Mouse (Mus musculus): Measurements from ENCODE around the gene Zbbx. TPM values are rescaled to one million over a fixed set of nuclear protein-coding genes. Genes with fewer than 3 reads are reported as not detected.

Gene Zbbx
- total RNA-seq, 1 experiment: 2.4 TPM

- in situ Hi-C loops (cut with MboI; ENCODE audit: low sequenced_read_pairs in 2 of 2, unreplicated experiment in 2 of 2): no loop called here
- H3K4me3 ChIP-seq (ENCODE audit: insufficient read depth in 1 of 2, low read depth in 1 of 2, low read length in 2 of 2, poor library complexity in 1 of 2, severe bottlenecking in 1 of 2): no peak overlapping the region
- no peak for TF ChIP-seq MAFK (IDR thresholded peaks at IDR 0.05; ENCODE audit: insufficient read depth, low read depth, low read length)
- no peak for TF ChIP-seq CHD2 (IDR thresholded peaks at IDR 0.05; ENCODE audit: low read depth, low read length)
- no peak for TF ChIP-seq HCFC1 (IDR thresholded peaks at IDR 0.05; ENCODE audit: borderline replicate concordance, insufficient read depth, low read length)
- no peak for TF ChIP-seq ZNF384 (IDR thresholded peaks at IDR 0.05; ENCODE audit: low read depth, low read length)
- TF ChIP-seq ZC3H11A (IDR thresholded peaks at IDR 0.05; ENCODE audit: borderline replicate concordance, low read depth, low read length): no peak
- no peak overlapping the region for H3K9ac ChIP-seq (ENCODE audit: insufficient read depth, low read depth, low read length, poor library complexity, severe bottlenecking)
- no peaks in the 10 kb centered on the region for H3K4me1 ChIP-seq (ENCODE audit: control insufficient read depth in 2 of 2, insufficient read depth in 2 of 2, low read length in 2 of 2, poor library complexity in 1 of 2)
- no peaks in the 10 kb centered on the region for H3K36me3 ChIP-seq (ENCODE audit: control insufficient read depth, insufficient read depth, low read length, poor library complexity, severe bottlenecking)
- H3K27ac ChIP-seq (ENCODE audit: insufficient read depth, low read depth, low read length, poor library complexity, severe bottlenecking): no peak overlapping the region
- DNase-seq (ENCODE audit: low read depth, low spot score): no peak
- H3K9me3 ChIP-seq (ENCODE audit: control insufficient read depth, insufficient read depth, low read depth, low read length): no peaks in the 10 kb centered on the region
Measured at GRCm38 (mm10) chr3:75104867-75105266, 60.0 kb downstream of the Zbbx start.

DNA sequence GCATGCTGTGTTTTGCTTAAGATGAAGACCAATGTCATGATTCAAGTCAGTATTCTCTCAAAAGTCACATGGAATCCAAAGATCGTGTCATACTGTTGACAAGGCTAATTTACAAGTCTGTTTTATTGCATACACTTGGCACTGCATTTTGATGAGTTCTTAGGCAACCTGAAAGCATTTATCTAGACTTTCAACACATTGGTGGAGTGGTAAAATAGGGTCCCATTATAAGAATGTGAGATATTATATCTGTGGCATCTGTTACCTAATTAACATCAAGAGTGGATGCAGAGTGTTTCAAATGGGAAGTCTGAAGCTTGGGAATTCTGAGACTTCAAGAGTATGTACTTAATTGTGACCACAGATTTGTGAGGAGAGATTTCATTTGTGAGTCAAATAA, 79.1 kb downstream of the Zbbx start:
- TF ChIP-seq HCFC1 (IDR thresholded peaks at IDR 0.05; ENCODE audit: borderline replicate concordance, insufficient read depth, low read length) (no peak), ZC3H11A (IDR thresholded peaks at IDR 0.05; ENCODE audit: borderline replicate concordance, low read depth, low read length) (no peak)
- no peak overlapping the region for H3K9ac ChIP-seq (ENCODE audit: insufficient read depth, low read depth, low read length, poor library complexity, severe bottlenecking)
- H3K36me3 ChIP-seq (ENCODE audit: control insufficient read depth, insufficient read depth, low read length, poor library complexity, severe bottlenecking): no peaks in the 10 kb centered on the region
- no peak overlapping the region for H3K27ac ChIP-seq (ENCODE audit: insufficient read depth, low read depth, low read length, poor library complexity, severe bottlenecking)
- in situ Hi-C loops (cut with MboI; ENCODE audit: low sequenced_read_pairs in 2 of 2, unreplicated experiment in 2 of 2): no loop called here
- no peak overlapping the region for H3K4me3 ChIP-seq (ENCODE audit: insufficient read depth in 1 of 2, low read depth in 1 of 2, low read length in 2 of 2, poor library complexity in 1 of 2, severe bottlenecking in 1 of 2)
- no peaks in the 10 kb centered on the region for H3K4me1 ChIP-seq (ENCODE audit: control insufficient read depth in 2 of 2, insufficient read depth in 2 of 2, low read length in 2 of 2, poor library complexity in 1 of 2)
- H3K9me3 ChIP-seq (ENCODE audit: control insufficient read depth, insufficient read depth, low read depth, low read length): no peaks in the 10 kb centered on the region
- DNase-seq (ENCODE audit: low read depth, low spot score): no peak

DNA sequence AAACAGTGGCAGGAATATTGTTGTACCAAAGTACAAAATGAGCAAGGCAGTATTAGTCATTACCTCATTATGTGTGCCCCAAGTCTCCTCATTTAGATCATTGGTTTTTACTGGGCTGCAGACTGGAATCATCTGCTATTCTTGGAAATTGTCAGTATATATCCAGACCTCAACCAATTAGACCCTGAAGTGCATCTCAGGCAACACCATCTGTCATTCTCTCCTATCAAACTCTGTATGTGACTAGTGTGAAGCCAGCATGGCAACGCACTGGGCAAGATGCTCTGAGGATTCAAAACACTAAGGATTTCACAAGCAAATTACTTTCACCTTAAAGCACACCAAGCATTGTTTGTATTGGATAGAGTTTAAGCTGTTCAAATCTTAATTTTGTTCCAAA, 85.9 kb downstream of the Zbbx start:
- DNase-seq (ENCODE audit: low read depth, low spot score): no peak
- no peak overlapping the region for H3K4me3 ChIP-seq (ENCODE audit: insufficient read depth in 1 of 2, low read depth in 1 of 2, low read length in 2 of 2, poor library complexity in 1 of 2, severe bottlenecking in 1 of 2)
- H3K36me3 ChIP-seq (ENCODE audit: control insufficient read depth, insufficient read depth, low read length, poor library complexity, severe bottlenecking): no peaks in the 10 kb centered on the region
- no peak overlapping the region for H3K27ac ChIP-seq (ENCODE audit: insufficient read depth, low read depth, low read length, poor library complexity, severe bottlenecking)
- no peak for TF ChIP-seq ZC3H11A (IDR thresholded peaks at IDR 0.05; ENCODE audit: borderline replicate concordance, low read depth, low read length)
- no peak for TF ChIP-seq ZNF384 (IDR thresholded peaks at IDR 0.05; ENCODE audit: low read depth, low read length)
- no peak for TF ChIP-seq MAFK (IDR thresholded peaks at IDR 0.05; ENCODE audit: insufficient read depth, low read depth, low read length)
- TF ChIP-seq CHD2 (IDR thresholded peaks at IDR 0.05; ENCODE audit: low read depth, low read length): no peak
- no peak for TF ChIP-seq HCFC1 (IDR thresholded peaks at IDR 0.05; ENCODE audit: borderline replicate concordance, insufficient read depth, low read length)
- no peak overlapping the region for H3K9ac ChIP-seq (ENCODE audit: insufficient read depth, low read depth, low read length, poor library complexity, severe bottlenecking)
- in situ Hi-C loops (cut with MboI; ENCODE audit: low sequenced_read_pairs in 2 of 2, unreplicated experiment in 2 of 2): no loop called here
- no peaks in the 10 kb centered on the region for H3K4me1 ChIP-seq (ENCODE audit: control insufficient read depth in 2 of 2, insufficient read depth in 2 of 2, low read length in 2 of 2, poor library complexity in 1 of 2)
- no peaks in the 10 kb centered on the region for H3K9me3 ChIP-seq (ENCODE audit: control insufficient read depth, insufficient read depth, low read depth, low read length)

- no peaks in the 10 kb centered on the region for H3K36me3 ChIP-seq (ENCODE audit: control insufficient read depth, insufficient read depth, low read length, poor library complexity, severe bottlenecking)
- no peak overlapping the region for H3K9ac ChIP-seq (ENCODE audit: insufficient read depth, low read depth, low read length, poor library complexity, severe bottlenecking)
- in situ Hi-C loops (cut with MboI; ENCODE audit: low sequenced_read_pairs in 2 of 2, unreplicated experiment in 2 of 2): no loop called here
- H3K27ac ChIP-seq (ENCODE audit: insufficient read depth, low read depth, low read length, poor library complexity, severe bottlenecking): no peak overlapping the region
- TF ChIP-seq MAFK (IDR thresholded peaks at IDR 0.05; ENCODE audit: insufficient read depth, low read depth, low read length): no peak
- TF ChIP-seq ZNF384 (IDR thresholded peaks at IDR 0.05; ENCODE audit: low read depth, low read length): no peak
- no peak for TF ChIP-seq HCFC1 (IDR thresholded peaks at IDR 0.05; ENCODE audit: borderline replicate concordance, insufficient read depth, low read length)
- no peak for TF ChIP-seq CHD2 (IDR thresholded peaks at IDR 0.05; ENCODE audit: low read depth, low read length)
- TF ChIP-seq ZC3H11A (IDR thresholded peaks at IDR 0.05; ENCODE audit: borderline replicate concordance, low read depth, low read length): no peak
- H3K4me1 ChIP-seq (ENCODE audit: control insufficient read depth in 2 of 2, insufficient read depth in 2 of 2, low read length in 2 of 2, poor library complexity in 1 of 2): no peaks in the 10 kb centered on the region
- no peak overlapping the region for H3K4me3 ChIP-seq (ENCODE audit: insufficient read depth in 1 of 2, low read depth in 1 of 2, low read length in 2 of 2, poor library complexity in 1 of 2, severe bottlenecking in 1 of 2)
- no peaks in the 10 kb centered on the region for H3K9me3 ChIP-seq (ENCODE audit: control insufficient read depth, insufficient read depth, low read depth, low read length)
- no peak for DNase-seq (ENCODE audit: low read depth, low spot score)
Measured at GRCm38 (mm10) chr3:75009701-75010100, 155.1 kb downstream of the Zbbx start.

Other genes with a start within 250 kb of the Zbbx start
- gene Serpini2, start 105.0 kb upstream of the Zbbx start, total RNA-seq (2012; rRNA removed): not detected in 2 replicates